Comparison of ENCODE assay signal across 10 mouse cellular contexts in genomic region chr1:194363129-194363768, GRCm38 (mm10).
DNase-seq lines count a peak whose midpoint lies in the region; ATAC-seq lines count a peak whose summit lies in the region.
"Had no signal": no experiment of that assay in that cellular context is flagged by ENCODE, and none has a peak within 500 bp of the region (broad histone marks: within the 10 kb centered on the region; RNA-seq: fewer than 3 reads in every experiment).

No protein-coding gene starts in this region.

- H3K9me3 ChIP-seq in forebrain, embryonic 12.5 days, result no peaks in the 10 kb centered on the region
- no peaks in the 10 kb centered on the region for H3K9me3 ChIP-seq in forebrain, embryonic 16.5 days (ENCODE audit: control insufficient read depth, low read length)

- H3K27ac ChIP-seq in forebrain, embryonic 12.5 days, result no peak overlapping the region
- no peak overlapping the region for H3K27ac ChIP-seq in forebrain, embryonic 16.5 days (ENCODE audit: low read length)

- WGBS in forebrain, embryonic 12.5 days, result 3% methylated on average over 1 of the region's 1 CpGs
- WGBS in forebrain, embryonic 16.5 days, result 13% methylated on average over 1 of the region's 1 CpGs

- peak; percentile 81 for ATAC-seq in forebrain, embryonic 12.5 days (ENCODE audit: low FRiP score)
- no peak for ATAC-seq in forebrain, embryonic 16.5 days

- DNase-seq in left cerebral cortex, postnatal 4 days, result peak; percentile 60
- no peak for DNase-seq in left cerebral cortex, adult 18-20 months (ENCODE audit: low spot score in 2 of 2)
- DNase-seq in liver, result peak; percentile 32
- peak; percentile 4 for DNase-seq in skeletal muscle tissue, adult 2 months (ENCODE audit: low read depth, low spot score)
- DNase-seq in adrenal gland, postnatal 25 days, result no peak
- DNase-seq in adrenal gland, adult 2 months, result no peak
- DNase-seq: kidney, adult 9 months; spleen, adult 18-20 months had no signal

- no peaks in the 10 kb centered on the region for H3K36me3 ChIP-seq in forebrain, embryonic 12.5 days (replicated peaks)
- no peaks in the 10 kb centered on the region for H3K36me3 ChIP-seq in forebrain, embryonic 16.5 days (ENCODE audit: control insufficient read depth, insufficient read depth)

- intact Hi-C loops in left cerebral cortex, postnatal 4 days (cut with DNase I), result no loop called here

- peaks cover 10% of the 10 kb centered on the region for H3K4me1 ChIP-seq in forebrain, embryonic 12.5 days
- no peaks in the 10 kb centered on the region for H3K4me1 ChIP-seq in forebrain, embryonic 16.5 days (replicated peaks; ENCODE audit: control insufficient read depth, insufficient read depth, low read length)

- H3K27me3 ChIP-seq in forebrain, embryonic 12.5 days, result no peaks in the 10 kb centered on the region
- no peaks in the 10 kb centered on the region for H3K27me3 ChIP-seq in forebrain, embryonic 16.5 days (replicated peaks; ENCODE audit: control insufficient read depth, insufficient read depth, low read length)

- H3K4me2 ChIP-seq in forebrain, embryonic 12.5 days, result no peak overlapping the region
- H3K4me2 ChIP-seq in forebrain, embryonic 16.5 days (ENCODE audit: low read length), result no peak overlapping the region

- H3K9ac ChIP-seq in forebrain, embryonic 12.5 days, result no peak overlapping the region
- no peak overlapping the region for H3K9ac ChIP-seq in forebrain, embryonic 16.5 days (replicated peaks; ENCODE audit: low read depth, low read length)

- H3K4me3 ChIP-seq in forebrain, embryonic 12.5 days (replicated peaks), result no peak overlapping the region
- no peak overlapping the region for H3K4me3 ChIP-seq in forebrain, embryonic 16.5 days (replicated peaks; ENCODE audit: low read length)

Comparison
In these comparisons a context has a peak if more than half of its experiments do, and no peak if none do; other contexts are left out.
1. DNase-seq: peak in left cerebral cortex, postnatal 4 days (single experiment), liver (single experiment) and skeletal muscle tissue, adult 2 months (single experiment); none in left cerebral cortex, adult 18-20 months (0 of 2), adrenal gland, postnatal 25 days (single experiment) and adrenal gland, adult 2 months (single experiment).